Mouse (Mus musculus): ENCODE data around the gene Plagl1. TPM values are rescaled to one million over a fixed set of nuclear protein-coding genes. Genes with fewer than 3 reads are reported as not detected.
"Not testable (repeated sequence)": the region's sequence is repeated elsewhere in the genome, so short reads cannot be mapped to it uniquely, and the experiment has no call there.

The Plagl1 gene
- 100 to 1,000 TPM; 121 to 155 TPM for total RNA-seq (2021)
- long read RNA-seq, experiment 1, partial matches to known transcripts = 10 of 16 reads
- long read RNA-seq, experiment 1, other reads (novel, unspliced or antisense) = 6 of 16 reads
- long read RNA-seq, experiment 2, partial matches to known transcripts = 4 of 10 reads
- long read RNA-seq, experiment 2, other reads (novel, unspliced or antisense) = 6 of 10 reads

GRCm38 (mm10) chr10:13060021-13060668 lies at the start of gene Plagl1:
Plagl1 (plus strand) TSS chr10:13060504.
- no peak for DNase-seq

GRCm38 (mm10) chr10:13014026-13014425 lies 46.3 kb upstream of the Plagl1 start:
- DNase-seq = no peak

DNA sequence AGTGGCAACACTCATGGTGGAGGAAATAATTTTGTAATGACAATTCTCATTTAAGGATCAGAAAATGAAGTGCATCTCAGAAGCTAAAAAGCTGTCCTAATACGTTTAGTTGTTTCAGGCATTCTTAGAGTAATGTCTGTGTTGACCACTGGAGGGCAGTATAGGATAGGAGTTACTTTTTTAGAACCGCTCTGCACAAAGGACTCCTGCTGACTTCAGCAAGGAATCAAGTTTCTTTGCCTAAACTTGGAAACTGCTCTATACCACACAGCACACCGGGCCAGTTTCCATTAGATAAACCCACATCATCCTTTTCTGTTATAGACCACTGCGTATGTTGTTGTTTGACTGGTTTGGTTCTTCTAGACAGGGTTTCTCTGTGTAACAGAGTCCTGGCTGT lies 43.7 kb upstream of the Plagl1 start:
- peak; percentile 17 for DNase-seq

- peak; percentile 50 for DNase-seq
These were observed 41.8 kb upstream of the Plagl1 start for GRCm38 (mm10) chr10:13018510-13018909.

- no peak for DNase-seq
These were observed 41.3 kb upstream of the Plagl1 start for GRCm38 (mm10) chr10:13019026-13019425.

- peak; percentile 9 for DNase-seq
These were observed 38.2 kb upstream of the Plagl1 start for GRCm38 (mm10) chr10:13022103-13022502.

DNA sequence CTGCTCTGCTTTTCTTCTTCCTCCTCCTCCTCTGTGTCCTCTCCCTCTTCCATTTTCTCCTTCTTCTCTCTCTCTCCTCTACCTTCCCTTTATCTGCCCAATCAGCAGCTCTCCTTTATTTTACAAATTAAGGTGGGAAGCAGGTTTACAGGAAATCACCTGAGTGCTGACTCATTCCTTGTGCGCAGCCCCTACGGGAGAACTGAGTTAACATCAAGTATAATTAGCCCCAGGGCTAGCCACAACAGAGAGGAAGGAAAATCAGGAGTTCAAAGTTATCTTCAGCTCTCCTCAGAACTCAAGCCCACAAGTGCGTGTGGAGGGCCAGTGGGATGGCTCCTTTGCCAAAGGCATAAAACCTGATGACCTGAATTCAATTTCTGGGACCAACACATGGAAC lies 36.3 kb upstream of the Plagl1 start:
- DNase-seq = not testable (repeated sequence)

GRCm38 (mm10) chr10:13027702-13028101 lies 32.6 kb upstream of the Plagl1 start:
- DNase-seq = no peak

DNA sequence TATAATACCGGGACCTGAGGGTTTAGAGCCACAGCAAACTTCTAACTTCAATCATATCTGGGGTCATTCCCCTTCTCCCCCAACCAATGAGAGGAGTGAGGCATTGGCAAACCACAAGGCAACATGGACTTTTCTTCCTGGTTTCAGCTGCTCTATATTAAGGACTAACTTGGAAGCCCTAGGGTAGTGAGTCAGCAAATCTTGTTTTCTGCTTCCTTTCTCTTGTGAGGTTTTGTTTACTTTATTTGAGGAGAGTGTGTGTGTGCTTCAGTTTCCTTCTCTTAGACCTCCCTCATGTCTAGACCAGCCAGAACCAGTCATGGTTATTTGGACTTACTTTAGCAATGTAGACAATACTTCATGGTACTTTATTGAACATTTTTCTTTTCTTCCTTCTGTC lies 32.1 kb upstream of the Plagl1 start:
- DNase-seq = no peak

GRCm38 (mm10) chr10:13029416-13029815 lies 30.9 kb upstream of the Plagl1 start:
- no peak for DNase-seq

GRCm38 (mm10) chr10:13035270-13035669 lies 25.0 kb upstream of the Plagl1 start:
- no peak for DNase-seq

- DNase-seq = no peak
These were observed 20.6 kb upstream of the Plagl1 start for GRCm38 (mm10) chr10:13039637-13040174.

- DNase-seq = peak; percentile 26
These were observed 15.6 kb upstream of the Plagl1 start for GRCm38 (mm10) chr10:13044659-13045058.

DNA sequence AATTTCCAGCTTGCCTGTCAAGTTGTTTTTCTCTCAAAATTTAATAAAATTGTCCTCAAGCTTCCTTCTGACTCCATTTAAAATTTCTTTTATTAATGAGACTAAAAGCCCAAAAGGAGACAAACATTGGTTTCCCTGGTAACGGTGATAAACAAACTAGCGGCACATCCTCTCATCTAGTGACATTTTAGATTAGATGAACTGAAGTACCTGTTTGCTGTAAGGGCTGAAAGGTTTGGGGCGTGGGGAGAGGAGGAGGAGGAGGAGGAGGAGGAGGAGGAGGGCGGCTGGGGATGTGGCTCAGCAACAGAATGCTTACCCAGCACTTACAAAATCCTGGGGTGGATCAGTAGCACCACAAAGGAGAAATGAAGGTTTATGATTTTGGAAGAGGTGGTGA lies 12.5 kb upstream of the Plagl1 start:
- DNase-seq = no peak

- no peak for DNase-seq
These were observed 3.4 kb upstream of the Plagl1 start for GRCm38 (mm10) chr10:13056863-13057381.

DNA sequence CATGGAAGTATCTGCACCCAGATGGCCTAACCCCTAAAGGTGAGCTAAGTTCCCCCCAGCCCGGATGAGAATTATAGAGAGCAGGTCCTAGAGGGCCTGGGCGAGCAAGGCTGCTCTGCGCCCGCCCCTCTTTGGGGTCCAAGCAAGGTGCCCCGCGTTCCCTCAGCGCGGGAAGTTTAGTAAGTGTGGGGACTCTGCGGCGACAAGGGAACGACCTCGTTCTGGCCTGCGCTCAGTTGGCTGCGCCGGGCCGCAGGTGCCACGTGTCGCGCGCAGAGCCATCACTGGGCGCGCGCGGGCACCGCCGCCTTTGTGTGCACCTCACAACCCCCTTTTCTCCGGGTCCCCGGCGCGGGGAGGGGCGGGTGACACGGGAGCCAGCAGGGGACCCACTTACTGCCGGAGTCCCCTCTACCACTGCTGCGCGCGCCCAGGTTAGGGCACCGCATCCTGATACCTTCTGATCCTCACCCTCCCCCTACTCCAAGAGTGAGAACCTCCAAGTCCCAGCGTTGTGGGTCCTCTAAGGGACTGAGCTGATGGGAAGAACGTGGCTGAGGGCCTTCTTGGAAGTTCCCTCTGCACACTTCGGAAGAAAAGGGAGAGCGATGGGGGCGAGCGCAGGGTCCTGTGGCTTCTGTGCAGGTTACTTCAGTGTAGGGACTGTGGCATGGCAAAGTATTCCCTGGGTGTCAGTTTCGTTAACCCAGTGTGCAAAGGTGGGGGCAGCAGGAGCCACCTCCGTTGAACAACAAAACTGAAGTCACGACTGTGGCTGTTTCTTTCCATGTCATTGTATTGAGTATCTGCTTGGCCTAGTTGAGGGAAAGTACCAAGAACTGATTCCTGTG lies 742 bp downstream of the Plagl1 start:
- DNase-seq = no peak

- no peak for DNase-seq
These were observed 2.1 kb downstream of the Plagl1 start for GRCm38 (mm10) chr10:13062373-13062772.

GRCm38 (mm10) chr10:13063457-13063856 lies 3.2 kb downstream of the Plagl1 start:
- no peak for DNase-seq

DNA sequence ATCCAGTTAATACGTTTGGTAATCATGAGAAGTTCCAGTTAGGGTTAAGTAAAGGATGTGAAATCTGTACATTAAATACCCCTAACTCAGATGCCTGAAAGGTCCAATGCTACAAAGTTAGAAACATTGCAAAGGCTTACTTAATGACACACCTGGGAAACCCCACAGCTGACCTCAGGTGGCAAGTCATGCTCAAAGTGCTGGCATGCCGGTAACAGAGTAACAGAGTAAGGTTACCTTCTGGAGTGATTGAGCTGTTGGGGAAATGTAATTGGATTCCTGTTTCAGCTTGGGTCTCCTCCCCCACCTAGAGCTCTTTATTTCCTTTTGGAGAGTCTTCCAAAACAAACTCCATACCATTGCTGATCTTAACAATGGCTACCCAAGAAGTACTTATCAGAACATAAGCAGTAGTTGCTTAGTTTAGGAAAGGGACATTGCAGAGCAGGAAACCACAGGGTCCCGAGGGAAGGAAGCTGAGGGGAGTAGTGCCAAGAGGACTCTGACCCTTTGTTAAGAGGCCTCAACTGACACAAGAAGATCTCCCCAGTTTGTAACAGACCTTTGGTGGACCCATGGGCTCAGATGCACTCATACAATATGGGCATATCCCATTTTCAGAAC lies 4.9 kb downstream of the Plagl1 start:
- no peak for DNase-seq

- DNase-seq = no peak
These were observed 10.7 kb downstream of the Plagl1 start for GRCm38 (mm10) chr10:13071031-13071430.

- DNase-seq = no peak
These were observed 16.7 kb downstream of the Plagl1 start for GRCm38 (mm10) chr10:13076807-13077532.

- DNase-seq = peak; percentile 11
These were observed 22.2 kb downstream of the Plagl1 start for GRCm38 (mm10) chr10:13082459-13082858.
